Mouse (Mus musculus) lung, embryonic 14.5 days (tissue): ENCODE results near the gene Tmem206. TPM values are rescaled to one million over a fixed set of nuclear protein-coding genes. Genes with fewer than 3 reads are reported as not detected.
A peak's percentile ranks its signal among the peaks of the same experiment; 100 is the strongest.

Source experiments
- ATAC-seq: fragments of 200-750 bp; cut with Nextera tagmentation; 2 replicates; pipeline ENCODE4 v1.8.0; 2017; ENCODE audit warnings: mild to moderate bottlenecking, moderate TSS enrichment, moderate library complexity; ENCODE audit not compliant: insufficient read depth
- DNase-seq: peaks from one replicate; pipeline ENCODE4 v3.0.0-alpha.2; 2015
- H3K27ac ChIP-seq: fragments of 300-500 bp; sonication (generic); 2 replicates; pipeline ENCODE4 v1.5.1; 2014; ENCODE audit warnings: low read depth, mild to moderate bottlenecking, moderate library complexity
- H3K27me3 ChIP-seq: fragments of 300-500 bp; sonication (generic); 2 replicates; pipeline ENCODE4 v1.6.1; 2014; ENCODE audit warnings: low read length, control low read depth; ENCODE audit not compliant: insufficient read depth
- H3K36me3 ChIP-seq: fragments of 300-500 bp; sonication (generic); 2 replicates; pipeline ENCODE4 v1.6.1; 2014; ENCODE audit warnings: control low read depth; ENCODE audit not compliant: insufficient read depth
- H3K4me1 ChIP-seq: fragments of 300-500 bp; sonication (generic); 2 replicates; pipeline ENCODE4 v1.6.1; 2014; ENCODE audit warnings: antibody characterized with exemption, control low read depth; ENCODE audit not compliant: insufficient read depth
- H3K4me2 ChIP-seq: fragments of 300-500 bp; sonication (generic); 2 replicates; pipeline ENCODE4 v1.6.1; 2014; ENCODE audit warnings: mild to moderate bottlenecking
- H3K4me3 ChIP-seq: fragments of 300-500 bp; sonication (generic); 2 replicates; pipeline ENCODE4 v1.5.1; 2014; ENCODE audit warnings: low read depth, low read length
- H3K9ac ChIP-seq: fragments of 300-500 bp; sonication (generic); 2 replicates; pipeline ENCODE4 v1.6.1; 2014
- H3K9me3 ChIP-seq: fragments of 300-500 bp; sonication (generic); 2 replicates; pipeline ENCODE4 v1.6.1; 2016; ENCODE audit warnings: low read depth, low read length, control low read depth
- CTCF ChIP-seq: IDR thresholded peaks from 2 replicates; pipeline ENCODE4 v1.5.1; 2016; ENCODE audit warnings: antibody characterized with exemption, low read depth
- WGBS: fragments of 180-500 bp; shearing (Covaris S2); extraction: QIAGEN DNeasy Blood & Tissue Kit; methylation state at CpG from one replicate; pipeline ENCODE4 v1.1.7; 2014; 5-methylcytosine and 5-hydroxymethylcytosine counted together
- polyA plus RNA-seq: library from polyadenylated mRNA; unstranded; fragments of >200 nt; fragmentation: Nextera tagmentation; extraction: Ambion mirVana; gene quantifications from 2 replicates; pipeline ENCODE4 v1.2.1, GENCODE M21; 2014

The Tmem206 gene
- polyA plus RNA-seq, 1 experiment from 2014 or later, result 22.7 TPM

DNA sequence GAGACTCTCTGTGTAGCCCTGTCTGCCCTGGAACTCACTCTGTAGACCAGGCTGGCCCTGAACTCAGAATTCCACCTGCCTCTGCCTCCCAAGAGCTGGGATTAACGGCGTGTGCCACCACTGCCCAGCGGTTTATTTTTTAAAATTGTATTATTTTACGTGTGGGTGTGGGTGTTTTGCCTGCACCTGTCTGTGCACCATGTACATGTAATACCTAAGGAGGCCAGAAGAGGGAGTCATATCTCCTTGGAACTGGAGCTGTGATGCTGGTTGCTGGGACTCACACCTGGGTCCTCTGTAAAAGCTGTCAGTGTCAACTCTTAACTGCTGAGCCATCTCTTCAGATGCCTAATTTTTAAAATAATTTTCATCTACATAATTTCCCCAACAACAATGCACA lies 38.8 kb downstream of the Tmem206 start:
- no peaks in the 10 kb centered on the region for H3K27me3 ChIP-seq
- H3K9me3 ChIP-seq, result no peaks in the 10 kb centered on the region
- H3K4me2 ChIP-seq, result no peak overlapping the region
- peaks cover 18% of the 10 kb centered on the region for H3K36me3 ChIP-seq
- WGBS, result 71% methylated on average over 4 of the region's 4 CpGs
- H3K9ac ChIP-seq, result no peak overlapping the region
- no peak for ATAC-seq
- H3K4me1 ChIP-seq, result no peaks in the 10 kb centered on the region
- peak; percentile 59 for DNase-seq
- no peak overlapping the region for H3K27ac ChIP-seq
- no peak overlapping the region for H3K4me3 ChIP-seq
- TF ChIP-seq CTCF, result peak; percentile 70

DNA sequence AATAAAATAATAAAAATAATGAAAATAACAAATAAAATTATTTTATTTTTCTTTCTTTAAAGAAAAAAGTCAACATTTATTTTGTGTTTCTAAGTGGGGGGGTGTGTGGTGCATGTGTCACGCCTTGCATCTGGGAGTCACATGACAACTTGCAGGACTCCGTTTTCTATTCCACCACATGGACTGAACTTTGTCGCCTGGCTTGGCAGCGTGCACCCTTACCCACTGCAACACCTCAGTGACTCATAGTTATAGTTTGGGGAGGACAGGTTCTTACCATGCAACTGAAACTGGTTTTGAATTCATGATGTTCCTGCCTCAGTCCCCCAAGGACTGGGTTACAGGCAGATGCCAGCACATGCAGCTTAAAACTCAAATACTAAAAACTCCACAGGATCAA lies 42.5 kb downstream of the Tmem206 start:
- Histone ChIP-seq H3K36me3 (peaks cover 18% of the 10 kb centered on the region), H3K4me1 (no peaks in the 10 kb centered on the region), H3K9ac (no peak overlapping the region), H3K9me3 (no peaks in the 10 kb centered on the region), H3K4me2 (no peak overlapping the region), H3K27me3 (no peaks in the 10 kb centered on the region), H3K4me3 (no peak overlapping the region), H3K27ac (no peak overlapping the region)
- 84% methylated on average over 4 of the region's 4 CpGs for WGBS
- DNase-seq (no peak), ATAC-seq (no peak)
- no peak for TF ChIP-seq CTCF

DNA sequence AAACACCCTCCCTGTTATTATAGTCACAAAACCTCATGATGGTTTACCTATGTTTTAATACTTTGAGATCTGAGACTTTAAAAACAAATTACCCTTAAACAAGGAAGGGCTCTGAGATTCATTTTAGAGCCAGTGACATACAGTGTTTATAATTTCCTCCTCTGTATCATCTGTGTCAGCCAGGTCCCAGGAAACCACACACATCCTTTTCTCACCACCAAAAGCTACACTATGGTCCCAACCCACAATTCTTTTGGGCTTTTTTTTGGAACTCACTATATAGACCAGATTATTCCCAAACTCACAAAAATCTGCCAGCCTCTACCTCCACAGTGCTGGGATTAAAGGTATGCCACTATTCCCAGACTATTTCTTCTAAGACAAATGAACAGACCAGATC lies 43.4 kb downstream of the Tmem206 start:
- H3K27ac ChIP-seq, result no peak overlapping the region
- H3K27me3 ChIP-seq, result no peaks in the 10 kb centered on the region
- DNase-seq, result no peak
- H3K4me1 ChIP-seq, result no peaks in the 10 kb centered on the region
- no peak overlapping the region for H3K4me2 ChIP-seq
- TF ChIP-seq CTCF, result no peak
- no peaks in the 10 kb centered on the region for H3K9me3 ChIP-seq
- no peak overlapping the region for H3K4me3 ChIP-seq
- no peak overlapping the region for H3K9ac ChIP-seq
- H3K36me3 ChIP-seq, result peaks cover 18% of the 10 kb centered on the region
- ATAC-seq, result no peak

DNA sequence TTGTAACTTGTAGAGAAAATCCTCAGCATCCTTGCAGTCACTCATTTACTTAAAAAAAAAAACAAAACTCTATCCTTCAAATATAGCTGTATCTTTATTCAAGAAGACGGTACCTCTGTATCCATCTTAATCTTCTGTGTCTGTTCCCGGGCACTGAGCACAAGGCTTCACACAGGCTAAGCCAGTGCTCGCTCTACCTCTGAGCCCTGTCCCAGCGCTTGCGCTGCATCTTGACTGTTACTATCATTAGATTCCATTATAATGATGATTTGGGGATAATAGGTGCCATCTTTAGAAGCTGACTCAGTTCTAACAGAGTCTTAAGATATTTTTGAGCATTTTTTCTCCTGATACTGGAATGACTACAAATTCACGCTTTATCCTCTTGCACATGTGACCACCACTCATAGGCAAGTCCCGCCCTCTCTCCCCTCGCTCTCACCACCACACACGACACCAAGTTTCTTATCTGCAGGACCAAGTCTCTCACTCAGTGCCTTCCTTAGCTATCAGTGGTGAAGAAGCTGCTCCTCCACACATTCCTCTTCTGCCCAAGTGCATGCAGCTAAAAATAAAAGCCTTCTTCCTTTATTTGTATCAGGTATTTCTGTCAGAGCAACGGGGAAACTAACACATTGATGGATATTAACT lies 49.4 kb downstream of the Tmem206 start:
- H3K9me3 ChIP-seq, result no peaks in the 10 kb centered on the region
- no peak for TF ChIP-seq CTCF
- ATAC-seq (no peak), DNase-seq (no peak)
- H3K36me3 ChIP-seq, result peaks cover 15% of the 10 kb centered on the region
- H3K4me2 ChIP-seq, result no peak overlapping the region
- H3K27me3 ChIP-seq, result no peaks in the 10 kb centered on the region
- H3K4me1 ChIP-seq, result no peaks in the 10 kb centered on the region
- no peak overlapping the region for H3K4me3 ChIP-seq
- H3K27ac ChIP-seq, result no peak overlapping the region
- WGBS, result 80% methylated on average over 10 of the region's 10 CpGs
- no peak overlapping the region for H3K9ac ChIP-seq

- no peaks in the 10 kb centered on the region for H3K27me3 ChIP-seq
- no peak for ATAC-seq
- H3K4me3 ChIP-seq, result no peak overlapping the region
- H3K27ac ChIP-seq, result no peak overlapping the region
- no peaks in the 10 kb centered on the region for H3K4me1 ChIP-seq
- H3K36me3 ChIP-seq, result peaks cover 13% of the 10 kb centered on the region
- H3K4me2 ChIP-seq, result no peak overlapping the region
- H3K9me3 ChIP-seq, result no peaks in the 10 kb centered on the region
- no peak overlapping the region for H3K9ac ChIP-seq
- no peak for TF ChIP-seq CTCF
- DNase-seq, result no peak
- WGBS, result 69% methylated on average over 5 of the region's 5 CpGs
Measured at GRCm38 (mm10) chr1:191375644-191375998, 49.9 kb downstream of the Tmem206 start.

- no peak overlapping the region for H3K27ac ChIP-seq
- ATAC-seq (no peak), DNase-seq (no peak)
- no peaks in the 10 kb centered on the region for H3K4me1 ChIP-seq
- H3K27me3 ChIP-seq, result no peaks in the 10 kb centered on the region
- no peaks in the 10 kb centered on the region for H3K9me3 ChIP-seq
- WGBS, result 93% methylated on average over 2 of the region's 2 CpGs
- no peaks in the 10 kb centered on the region for H3K36me3 ChIP-seq
- no peak for TF ChIP-seq CTCF
- no peak overlapping the region for H3K4me3 ChIP-seq
- H3K9ac ChIP-seq, result no peak overlapping the region
- H3K4me2 ChIP-seq, result no peak overlapping the region
Measured at GRCm38 (mm10) chr1:191378080-191378479, 52.4 kb downstream of the Tmem206 start.

DNA sequence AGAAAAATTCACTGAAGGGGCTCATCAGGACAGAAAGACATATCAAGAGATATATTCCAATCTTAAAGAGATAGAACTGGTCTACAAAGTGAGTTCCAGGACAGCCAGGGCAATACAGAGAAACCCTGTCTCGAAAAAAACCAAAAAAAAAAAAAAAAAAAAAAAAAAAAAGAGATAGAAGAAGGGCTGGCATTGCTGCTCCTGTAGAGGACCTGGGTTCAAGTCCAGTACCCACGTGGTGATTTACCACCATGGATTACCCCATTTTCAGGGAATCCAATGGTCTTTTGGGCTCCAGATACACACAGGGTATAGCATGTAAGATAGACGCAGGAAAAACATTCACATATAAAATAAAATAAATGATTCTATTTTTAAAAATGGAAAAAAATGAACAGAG lies 55.1 kb downstream of the Tmem206 start:
- 84% methylated on average over 3 of the region's 3 CpGs for WGBS
- H3K4me2 ChIP-seq, result no peak overlapping the region
- no peak overlapping the region for H3K4me3 ChIP-seq
- no peaks in the 10 kb centered on the region for H3K4me1 ChIP-seq
- H3K9me3 ChIP-seq, result no peaks in the 10 kb centered on the region
- H3K27me3 ChIP-seq, result no peaks in the 10 kb centered on the region
- ATAC-seq, result no peak
- H3K36me3 ChIP-seq, result no peaks in the 10 kb centered on the region
- no peak for TF ChIP-seq CTCF
- no peak for DNase-seq
- H3K27ac ChIP-seq, result no peak overlapping the region
- H3K9ac ChIP-seq, result no peak overlapping the region
